Mouse (Mus musculus) midbrain, embryonic 15.5 days (tissue): ENCODE data around the gene Ankrd13d. TPM values are rescaled to one million over a fixed set of nuclear protein-coding genes. Genes with fewer than 3 reads are reported as not detected.
"Not testable (repeated sequence)": the region's sequence is repeated elsewhere in the genome, so short reads cannot be mapped to it uniquely, and the experiment has no call there.

Experiments used
- ATAC-seq: fragments of 200-750 bp; cut with Nextera tagmentation; replicated peaks from 2 replicates; pipeline ENCODE4 v1.8.0; 2017; ENCODE audit warnings: moderate TSS enrichment
- H3K27ac ChIP-seq: fragments of 300-500 bp; sonication (generic); 2 replicates; pipeline ENCODE4 v1.5.1; 2015; ENCODE audit warnings: mild to moderate bottlenecking, inconsistent platforms
- H3K27me3 ChIP-seq: fragments of 300-500 bp; sonication (generic); replicated peaks from 2 replicates; pipeline ENCODE4 v1.6.1; 2015; ENCODE audit warnings: inconsistent platforms
- H3K36me3 ChIP-seq: fragments of 300-500 bp; sonication (generic); replicated peaks from 2 replicates; pipeline ENCODE4 v1.6.1; 2015; ENCODE audit warnings: inconsistent platforms
- H3K4me1 ChIP-seq: fragments of 300-500 bp; sonication (generic); 2 replicates; pipeline ENCODE4 v1.6.1; 2015; ENCODE audit warnings: inconsistent platforms
- H3K4me2 ChIP-seq: fragments of 300-500 bp; sonication (generic); 2 replicates; pipeline ENCODE4 v1.6.1; 2015; ENCODE audit warnings: inconsistent platforms, mild to moderate bottlenecking, moderate library complexity
- H3K4me3 ChIP-seq: fragments of 300-500 bp; sonication (generic); 2 replicates; pipeline ENCODE4 v1.5.1; 2015; ENCODE audit warnings: mild to moderate bottlenecking, inconsistent platforms
- H3K9ac ChIP-seq: fragments of 300-500 bp; sonication (generic); 2 replicates; pipeline ENCODE4 v1.6.1; 2015; ENCODE audit warnings: mild to moderate bottlenecking, inconsistent platforms
- H3K9me3 ChIP-seq: fragments of 300-500 bp; sonication (generic); 2 replicates; pipeline ENCODE4 v1.6.1; 2016; ENCODE audit warnings: inconsistent platforms
- WGBS: fragments of 180-500 bp; shearing (Covaris S2); methylation state at CpG from one replicate; pipeline ENCODE4 v1.1.7; 2015; ENCODE audit warnings: mixed read lengths; 5-methylcytosine and 5-hydroxymethylcytosine counted together
- polyA plus RNA-seq: library from polyadenylated mRNA; unstranded; fragments of >200 nt; fragmentation: Nextera tagmentation; extraction: Ambion mirVana; gene quantifications from 2 replicates; pipeline ENCODE4 v1.2.1, GENCODE M21; 2015

The Ankrd13d gene
- polyA plus RNA-seq, 1 experiment from 2014 or later: 57.1 TPM

DNA sequence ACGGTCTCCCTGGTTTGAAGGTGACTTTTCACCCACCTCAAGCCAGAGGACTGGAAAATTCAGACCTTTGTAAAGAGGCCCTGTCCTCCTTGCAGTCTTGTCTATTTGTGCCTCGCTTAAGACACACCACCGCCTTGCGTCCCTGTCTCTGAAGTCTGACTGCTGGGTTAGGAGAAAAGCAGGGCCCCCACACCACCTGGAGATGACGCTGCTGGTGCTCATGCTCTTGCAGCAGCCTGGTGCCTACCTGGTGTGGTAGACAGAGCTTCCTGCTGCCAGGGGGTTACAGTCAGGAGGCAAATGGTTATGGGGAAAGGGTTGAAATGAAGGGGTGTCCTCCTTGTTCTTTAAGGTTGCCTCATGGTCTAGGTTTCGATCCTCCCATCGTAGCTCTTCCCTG, 28.7 kb downstream of the Ankrd13d start:
- 88% methylated on average over 7 of the region's 7 CpGs for WGBS
- Histone ChIP-seq H3K4me3 (no peak overlapping the region), H3K4me1 (peaks cover 15% of the 10 kb centered on the region), H3K9me3 (no peaks in the 10 kb centered on the region), H3K27ac (no peak overlapping the region), H3K27me3 (no peaks in the 10 kb centered on the region; the same call in 1 of the 2 replicates), H3K9ac (no peak overlapping the region), H3K4me2 (no peak overlapping the region), H3K36me3 (no peaks in the 10 kb centered on the region)
- no peak for ATAC-seq

DNA sequence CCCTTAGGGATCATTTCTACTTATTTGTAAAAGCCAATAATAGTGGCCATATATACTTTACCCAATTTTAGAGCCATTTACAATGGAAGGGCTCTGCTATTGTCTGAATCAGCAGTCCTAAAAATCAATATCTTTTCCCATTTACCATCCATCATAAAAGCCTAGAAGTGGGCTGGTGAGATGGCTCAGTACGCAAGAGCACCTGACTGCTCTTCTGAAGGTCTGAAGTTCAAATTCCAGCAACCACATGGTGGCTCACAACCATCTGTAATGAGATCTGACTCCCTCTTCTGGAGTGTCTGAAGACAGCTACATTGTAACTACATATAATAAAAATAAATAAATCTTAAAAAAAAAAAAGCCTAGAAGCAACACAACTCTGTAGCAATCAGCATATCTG, 34.3 kb downstream of the Ankrd13d start:
- H3K9ac ChIP-seq, H3K9me3 ChIP-seq, ATAC-seq, H3K4me2 ChIP-seq, H3K27ac ChIP-seq, H3K36me3 ChIP-seq, H3K4me1 ChIP-seq, H3K4me3 ChIP-seq, H3K27me3 ChIP-seq: not testable (repeated sequence)
- 75% methylated on average over 1 of the region's 1 CpGs for WGBS

DNA sequence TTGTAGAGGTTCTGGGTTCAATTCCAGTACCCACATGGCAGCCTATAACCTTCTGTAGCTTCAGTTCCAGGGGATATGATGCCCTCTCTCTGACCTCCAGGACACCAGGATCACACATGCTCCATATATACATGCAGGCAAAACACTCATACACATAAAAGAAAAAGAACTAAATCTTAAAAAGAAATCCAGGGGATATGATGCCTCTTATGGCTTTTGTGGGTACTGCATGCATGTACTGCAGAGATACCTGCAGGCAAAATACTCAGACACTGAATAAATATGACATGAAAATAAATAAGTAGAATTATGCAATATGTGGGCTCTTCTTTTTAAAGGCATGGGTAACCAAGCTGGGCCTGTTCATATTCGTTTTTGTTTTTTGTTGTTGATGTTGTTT, 35.9 kb downstream of the Ankrd13d start:
- Histone ChIP-seq H3K27ac (no peak overlapping the region), H3K4me1 (no peaks in the 10 kb centered on the region), H3K4me3 (no peak overlapping the region), H3K27me3 (no peaks in the 10 kb centered on the region; the same call in 1 of the 2 replicates), H3K4me2 (no peak overlapping the region), H3K36me3 (no peaks in the 10 kb centered on the region), H3K9me3 (no peaks in the 10 kb centered on the region), H3K9ac (no peak overlapping the region)
- ATAC-seq: no peak
- 63% methylated on average over 1 of the region's 1 CpGs for WGBS

GRCm38 (mm10) chr19:4244775-4245174, 38.2 kb downstream of the Ankrd13d start:
- no peaks in the 10 kb centered on the region; the same call in 1 of the 2 replicates for H3K27me3 ChIP-seq
- no peaks in the 10 kb centered on the region for H3K36me3 ChIP-seq
- 83% methylated on average over 6 of the region's 6 CpGs for WGBS
- no peak overlapping the region for H3K4me2 ChIP-seq
- H3K4me1 ChIP-seq: no peaks in the 10 kb centered on the region
- H3K27ac ChIP-seq: no peak overlapping the region
- ATAC-seq: no peak
- H3K4me3 ChIP-seq: no peak overlapping the region
- no peaks in the 10 kb centered on the region for H3K9me3 ChIP-seq
- no peak overlapping the region for H3K9ac ChIP-seq

DNA sequence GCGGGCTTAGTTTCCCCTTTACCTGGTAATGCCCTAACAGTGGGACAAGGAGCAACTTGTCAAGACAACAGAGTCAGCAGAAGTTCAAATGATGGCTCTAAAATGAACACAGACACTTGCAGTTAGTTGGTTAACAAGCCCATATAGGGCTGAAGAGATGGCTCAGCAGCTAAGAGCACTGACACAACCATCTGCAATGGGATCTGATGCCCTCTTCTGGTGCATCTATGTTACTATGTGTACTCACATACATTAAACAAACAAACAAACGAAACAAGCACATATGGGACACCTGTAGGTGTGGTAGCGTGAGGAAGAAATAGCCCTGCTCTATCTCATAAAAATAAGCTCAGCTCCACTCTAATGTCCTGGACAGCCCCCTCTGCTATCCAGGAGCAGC, 40.5 kb downstream of the Ankrd13d start:
- H3K27me3 ChIP-seq: no peaks in the 10 kb centered on the region
- H3K4me1 ChIP-seq: no peaks in the 10 kb centered on the region
- H3K4me3 ChIP-seq: no peak overlapping the region
- no peak overlapping the region for H3K4me2 ChIP-seq
- H3K9ac ChIP-seq: no peak overlapping the region
- no peak for ATAC-seq
- no peaks in the 10 kb centered on the region for H3K9me3 ChIP-seq
- H3K36me3 ChIP-seq: no peaks in the 10 kb centered on the region
- WGBS: 68% methylated on average over 3 of the region's 3 CpGs
- H3K27ac ChIP-seq: no peak overlapping the region

- no peak for ATAC-seq
- Histone ChIP-seq H3K9ac (no peak overlapping the region), H3K9me3 (no peaks in the 10 kb centered on the region), H3K27ac (no peak overlapping the region), H3K4me3 (no peak overlapping the region), H3K4me1 (no peaks in the 10 kb centered on the region), H3K4me2 (no peak overlapping the region), H3K27me3 (no peaks in the 10 kb centered on the region), H3K36me3 (no peaks in the 10 kb centered on the region)
- 88% methylated on average over 8 of the region's 8 CpGs for WGBS
Observed at GRCm38 (mm10) chr19:4240247-4240668, 42.7 kb downstream of the Ankrd13d start.

DNA sequence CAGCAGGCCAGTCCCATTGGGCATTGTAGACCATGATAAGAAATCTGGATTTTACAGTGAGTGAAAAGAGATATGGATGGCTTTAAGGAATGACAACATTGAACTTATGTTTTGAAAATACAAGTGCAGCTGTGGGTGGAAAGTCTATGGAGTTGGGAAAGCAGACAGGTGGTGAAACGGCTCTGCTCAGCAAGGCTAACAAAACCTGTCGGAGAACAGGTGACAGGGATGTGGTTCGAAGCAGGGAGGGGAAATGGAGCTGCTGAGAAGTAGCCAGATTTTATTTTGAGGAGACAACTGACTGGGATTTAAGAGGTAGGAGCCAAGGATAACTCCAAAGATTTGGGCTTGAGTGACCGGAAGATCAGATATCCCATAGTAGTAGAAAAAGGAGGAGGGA, 48.4 kb downstream of the Ankrd13d start:
- H3K4me1 ChIP-seq: peaks cover 11% of the 10 kb centered on the region
- peaks cover 3% of the 10 kb centered on the region; the same call in 1 of the 2 replicates for H3K27me3 ChIP-seq
- no peak overlapping the region for H3K4me3 ChIP-seq
- no peaks in the 10 kb centered on the region for H3K36me3 ChIP-seq
- H3K9me3 ChIP-seq: no peaks in the 10 kb centered on the region
- H3K27ac ChIP-seq: no peak overlapping the region
- WGBS: 78% methylated on average over 4 of the region's 4 CpGs
- no peak overlapping the region for H3K9ac ChIP-seq
- ATAC-seq: no peak
- H3K4me2 ChIP-seq: no peak overlapping the region

DNA sequence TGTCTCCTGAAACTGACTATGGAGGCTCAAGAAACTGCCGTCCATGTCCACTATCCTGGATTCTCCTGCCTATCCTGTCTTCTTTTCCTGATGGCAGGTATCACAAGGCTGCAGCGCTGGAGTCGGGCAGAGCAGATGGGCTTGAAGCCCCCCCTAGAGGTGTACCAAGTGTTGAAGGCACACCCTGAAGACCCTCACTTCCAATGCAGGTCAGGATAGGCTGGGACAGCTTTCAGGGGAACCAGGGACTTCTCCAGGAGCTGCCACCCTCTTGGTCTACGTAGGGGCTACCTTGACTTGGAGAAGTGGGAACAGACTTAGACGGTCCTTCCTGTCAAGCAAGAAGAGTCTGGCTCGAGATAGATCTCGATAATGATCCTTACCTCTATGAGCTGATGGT, 50.3 kb downstream of the Ankrd13d start:
- 83% methylated on average over 7 of the region's 7 CpGs for whole genome bisulfite sequencing
- no peak for ATAC-seq
- H3K9ac ChIP-seq: peak overlapping the region; percentile 77; the same call in 1 of the 2 replicates
- peak overlapping the region; percentile 79; the same call in 1 of the 2 replicates for H3K27ac ChIP-seq
- no peaks in the 10 kb centered on the region for H3K9me3 ChIP-seq
- H3K4me2 ChIP-seq: peak overlapping the region; percentile 84
- H3K4me3 ChIP-seq: peak overlapping the region; percentile 63
- H3K36me3 ChIP-seq: no peaks in the 10 kb centered on the region
- peaks cover 12% of the 10 kb centered on the region; the same call in 1 of the 2 replicates for H3K27me3 ChIP-seq
- H3K4me1 ChIP-seq: peaks cover 11% of the 10 kb centered on the region

GRCm38 (mm10) chr19:4232186-4232572, 50.8 kb downstream of the Ankrd13d start:
- H3K4me1 ChIP-seq: peaks cover 11% of the 10 kb centered on the region
- 8% methylated on average over 2 of the region's 2 CpGs for WGBS
- H3K27ac ChIP-seq: peak overlapping the region; percentile 79
- peak overlapping the region; percentile 77 for H3K9ac ChIP-seq
- peaks cover 12% of the 10 kb centered on the region; the same call in 1 of the 2 replicates for H3K27me3 ChIP-seq
- H3K4me3 ChIP-seq: peak overlapping the region; percentile 63
- H3K36me3 ChIP-seq: no peaks in the 10 kb centered on the region
- H3K9me3 ChIP-seq: no peaks in the 10 kb centered on the region
- ATAC-seq: no peak; the same call in 1 of the 2 replicates
- peak overlapping the region; percentile 84 for H3K4me2 ChIP-seq

GRCm38 (mm10) chr19:4231253-4232185, 51.4 kb downstream of the Ankrd13d start, which contains the start of gene Pold4:
Gene Pold4, plus strand, starts transcription at chr19:4231899.
- Histone ChIP-seq H3K4me1 (peaks cover 11% of the 10 kb centered on the region), H3K27me3 (peaks cover 12% of the 10 kb centered on the region; the same call in 1 of the 2 replicates), H3K27ac (peak within 1 kb of the TSS; percentile 79), H3K4me3 (peak within 1 kb of the TSS; percentile 63), H3K36me3 (no peaks in the 10 kb centered on the region), H3K4me2 (peak within 1 kb of the TSS; percentile 84), H3K9me3 (no peaks in the 10 kb centered on the region), H3K9ac (peak within 1 kb of the TSS; percentile 77)
- WGBS: 11% methylated on average over 26 of the region's 26 CpGs
- peak; percentile 96 for ATAC-seq

DNA sequence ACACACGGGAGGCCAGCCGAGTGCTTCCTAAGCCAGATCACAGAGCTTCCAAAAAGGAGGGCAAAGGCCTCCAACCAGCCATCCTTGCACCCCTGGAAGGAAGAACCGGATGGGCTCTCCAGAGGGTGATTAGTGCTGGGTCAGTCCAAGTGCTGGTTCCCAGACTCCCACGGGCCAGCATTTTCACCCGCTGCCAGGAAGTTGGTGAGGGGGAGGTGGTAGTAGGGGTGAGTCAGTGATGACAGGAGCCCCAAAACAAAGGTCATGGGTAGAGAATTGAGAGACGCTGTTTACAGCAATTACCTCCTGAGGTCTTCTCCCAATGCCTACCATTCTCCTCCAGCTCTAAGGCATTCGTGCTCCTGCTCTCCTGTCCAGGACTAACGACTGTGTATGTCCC, 52.5 kb downstream of the Ankrd13d start:
- Histone ChIP-seq H3K9ac (no peak overlapping the region), H3K9me3 (no peaks in the 10 kb centered on the region), H3K27ac (no peak overlapping the region), H3K36me3 (no peaks in the 10 kb centered on the region), H3K4me2 (no peak overlapping the region), H3K4me3 (no peak overlapping the region), H3K4me1 (peaks cover 11% of the 10 kb centered on the region), H3K27me3 (peaks cover 12% of the 10 kb centered on the region; the same call in 1 of the 2 replicates)
- 79% methylated on average over 8 of the region's 8 CpGs for WGBS
- ATAC-seq: no peak

DNA sequence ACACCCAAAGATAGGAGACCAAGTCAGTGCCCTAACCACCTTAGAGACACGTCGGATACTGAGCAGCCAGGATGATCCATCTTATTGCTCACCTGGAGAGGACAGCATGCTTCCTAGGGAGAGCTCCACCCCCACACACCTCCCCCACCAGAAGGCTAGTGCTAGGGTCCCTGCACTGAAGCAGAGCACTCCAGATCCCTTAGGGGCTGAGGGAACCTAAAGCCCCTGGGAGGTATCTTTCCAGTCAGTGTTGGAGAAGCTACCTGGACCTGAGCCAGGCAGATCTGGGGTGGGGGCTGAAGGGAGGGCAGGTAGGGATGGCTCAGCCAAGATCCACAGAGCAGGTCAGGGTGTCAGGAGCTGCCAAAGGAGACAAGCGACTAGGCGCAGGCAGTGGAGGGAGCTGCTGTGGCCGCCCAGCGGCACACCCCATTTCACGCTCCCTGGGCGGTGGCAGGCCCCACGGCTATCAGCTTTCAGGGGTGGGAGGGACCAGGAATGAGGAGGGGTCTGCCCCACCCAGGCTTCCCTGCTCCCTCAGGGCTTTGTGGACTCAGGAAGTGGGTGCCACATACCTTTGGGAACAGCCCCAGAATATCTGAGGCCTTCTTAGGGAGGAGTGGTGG, 53.4 kb downstream of the Ankrd13d start:
- Histone ChIP-seq H3K27me3 (peaks cover 12% of the 10 kb centered on the region; the same call in 1 of the 2 replicates), H3K36me3 (no peaks in the 10 kb centered on the region), H3K27ac (no peak overlapping the region), H3K9ac (no peak overlapping the region), H3K4me1 (peaks cover 11% of the 10 kb centered on the region), H3K4me3 (no peak overlapping the region), H3K4me2 (no peak overlapping the region), H3K9me3 (no peaks in the 10 kb centered on the region)
- ATAC-seq: no peak
- WGBS: 47% methylated on average over 9 of the region's 9 CpGs
